Mouse (Mus musculus) megakaryocyte, embryonic 14.5 days (primary cell): ENCODE measurements around the gene Fam13c.

Source experiments
- FLI1 ChIP-seq: IDR thresholded peaks from 2 replicates; pipeline ENCODE4 v1.6.1; 2012; ENCODE audit warnings: low read length, inconsistent platforms, mixed read lengths
- GATA1 ChIP-seq: IDR thresholded peaks from 3 replicates; pipeline ENCODE4 v1.6.1; 2012; ENCODE audit warnings: mixed read lengths, low read length, inconsistent platforms, borderline replicate concordance

- no peak for TF ChIP-seq GATA1
- TF ChIP-seq FLI1 = no peak
These were observed 44.4 kb downstream of the Fam13c start for GRCm38 (mm10) chr10:70484568-70485286.
